In the genomic region with DNA sequence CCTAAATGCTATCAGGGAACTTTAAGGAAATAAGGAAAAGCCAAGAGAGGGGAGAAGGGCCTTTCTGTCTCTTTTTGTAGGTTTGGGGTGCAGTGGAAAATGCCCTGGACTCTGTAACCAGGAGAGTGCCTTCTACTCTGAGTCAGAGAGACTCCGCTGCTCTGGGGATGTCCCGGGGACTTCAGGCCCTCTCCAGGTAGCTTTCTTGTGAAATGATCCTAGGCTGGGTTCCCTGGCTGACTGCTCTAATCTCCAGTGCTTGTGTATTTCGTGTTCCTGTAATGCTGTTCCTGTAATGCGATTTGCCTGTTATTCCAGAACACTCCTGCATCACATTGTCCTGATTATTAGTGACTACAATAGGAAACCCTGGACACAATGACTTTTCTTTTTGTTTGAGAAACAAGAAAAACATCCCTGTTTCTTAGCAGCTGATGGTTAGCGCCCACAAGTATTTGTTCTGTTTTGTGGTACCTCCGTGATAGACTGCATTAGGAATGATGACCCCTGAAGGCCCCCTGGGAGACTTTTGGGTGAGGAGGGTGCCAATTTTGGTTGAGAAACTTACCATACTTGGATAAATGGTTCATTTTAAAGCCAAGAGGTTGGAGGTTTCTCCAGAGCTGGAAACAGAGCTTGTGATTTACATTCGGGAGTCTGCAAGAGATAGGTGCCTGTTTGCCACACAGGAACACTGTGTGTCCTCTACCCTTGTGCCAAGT, we compare ENCODE assay signal across 8 mouse cellular contexts. TPM values are rescaled to one million over a fixed set of nuclear protein-coding genes. Genes with fewer than 3 reads are reported as not detected.
DNase-seq lines count a peak whose midpoint lies in the region; ATAC-seq lines count a peak whose summit lies in the region.

No protein-coding gene starts in this region.

- H3K9me3 ChIP-seq in embryonic facial prominence, embryonic 13.5 days = no peaks in the 10 kb centered on the region
- no peaks in the 10 kb centered on the region for H3K9me3 ChIP-seq in limb, embryonic 12.5 days
- H3K9me3 ChIP-seq in neural tube, embryonic 15.5 days (replicated peaks) = no peaks in the 10 kb centered on the region

- no peak overlapping the region for H3K27ac ChIP-seq in embryonic facial prominence, embryonic 13.5 days
- H3K27ac ChIP-seq in limb, embryonic 12.5 days = no peak overlapping the region
- peak overlapping the region; percentile 76; the same call in 1 of the 2 replicates for H3K27ac ChIP-seq in neural tube, embryonic 15.5 days (replicated peaks)

- H3K4me2 ChIP-seq in embryonic facial prominence, embryonic 13.5 days = peak overlapping the region; percentile 89
- peak overlapping the region; percentile 86 for H3K4me2 ChIP-seq in limb, embryonic 12.5 days
- peak overlapping the region; percentile 93 for H3K4me2 ChIP-seq in neural tube, embryonic 15.5 days

- peak; percentile 74 for ATAC-seq in CD4-positive, CD25-positive, alpha-beta regulatory T cell, adult 4 months
- ATAC-seq in embryonic facial prominence, embryonic 13.5 days (ENCODE audit: insufficient number of reproducible peaks, insufficient read depth, low FRiP score, low TSS enrichment, low read depth) = no peak
- no peak for ATAC-seq in limb, embryonic 12.5 days (ENCODE audit: insufficient number of reproducible peaks, insufficient read depth, low FRiP score, low TSS enrichment, low read depth)
- ATAC-seq in neural tube, embryonic 15.5 days (ENCODE audit: low FRiP score) = no peak

- DNase-seq in heart, adult 11 months = peak; percentile 91
- DNase-seq in heart, adult 9 months (ENCODE audit: low spot score in 2 of 2) = no peak
- DNase-seq in thymus, postnatal 25 days = no peak
- DNase-seq in adrenal gland, postnatal 10 days = no peak

- no peaks in the 10 kb centered on the region for H3K36me3 ChIP-seq in embryonic facial prominence, embryonic 13.5 days
- H3K36me3 ChIP-seq in limb, embryonic 12.5 days = no peaks in the 10 kb centered on the region
- no peaks in the 10 kb centered on the region for H3K36me3 ChIP-seq in neural tube, embryonic 15.5 days

- 28% methylated on average over 7 of the region's 7 CpGs for WGBS in embryonic facial prominence, embryonic 13.5 days
- 32% methylated on average over 7 of the region's 7 CpGs for WGBS in limb, embryonic 12.5 days
- 26% methylated on average over 7 of the region's 7 CpGs for WGBS in neural tube, embryonic 15.5 days

- H3K9ac ChIP-seq in embryonic facial prominence, embryonic 13.5 days = peak overlapping the region; percentile 83
- H3K9ac ChIP-seq in limb, embryonic 12.5 days (replicated peaks) = peak overlapping the region; percentile 82
- H3K9ac ChIP-seq in neural tube, embryonic 15.5 days (replicated peaks) = peak overlapping the region; percentile 81

- H3K4me1 ChIP-seq in embryonic facial prominence, embryonic 13.5 days = peaks cover 16% of the 10 kb centered on the region
- peaks cover 15% of the 10 kb centered on the region for H3K4me1 ChIP-seq in limb, embryonic 12.5 days (replicated peaks)
- peaks cover 23% of the 10 kb centered on the region for H3K4me1 ChIP-seq in neural tube, embryonic 15.5 days

- peak overlapping the region; percentile 81 for H3K4me3 ChIP-seq in embryonic facial prominence, embryonic 13.5 days
- peak overlapping the region; percentile 82 for H3K4me3 ChIP-seq in limb, embryonic 12.5 days (replicated peaks)
- peak overlapping the region; percentile 83 for H3K4me3 ChIP-seq in neural tube, embryonic 15.5 days (replicated peaks)

- H3K27me3 ChIP-seq in embryonic facial prominence, embryonic 13.5 days = no peaks in the 10 kb centered on the region
- no peaks in the 10 kb centered on the region for H3K27me3 ChIP-seq in limb, embryonic 12.5 days
- no peaks in the 10 kb centered on the region for H3K27me3 ChIP-seq in neural tube, embryonic 15.5 days (replicated peaks)

RNA-seq across cellular contexts. Expression of a gene that starts 0.9 kb away (rescaled TPM):
- 10 to 100 TPM; 20.8 to 40.1 TPM for polyA plus RNA-seq in CD4-positive, CD25-positive, alpha-beta regulatory T cell, adult 4 months (2017; shearing (Covaris generic))
- polyA plus RNA-seq in embryonic facial prominence, embryonic 13.5 days (2015; fragmentation: Nextera tagmentation; extraction: Ambion mirVana) = 10.9 and 12.0 TPM in 2 replicates
- polyA plus RNA-seq in limb, embryonic 12.5 days (2016; fragmentation: Nextera tagmentation; extraction: Ambion mirVana) = 9.6 and 12.3 TPM in 2 replicates
- polyA plus RNA-seq in neural tube, embryonic 15.5 days (2015; fragmentation: Nextera tagmentation; extraction: Ambion mirVana) = 8.8 and 10.1 TPM in 2 replicates
- total RNA-seq in adrenal gland, postnatal 10 days (2021) = 10 to 100 TPM; 16.8 to 27.0 TPM

RNA-seq across cellular contexts. Expression of a gene that starts 45.1 kb away (rescaled TPM):
- polyA plus RNA-seq in CD4-positive, CD25-positive, alpha-beta regulatory T cell, adult 4 months (2017; shearing (Covaris generic)) = 100 to 1,000 TPM; 103 to 131 TPM
- 178 and 193 TPM in 2 replicates for polyA plus RNA-seq in embryonic facial prominence, embryonic 13.5 days (2015; fragmentation: Nextera tagmentation; extraction: Ambion mirVana)
- 171 and 174 TPM in 2 replicates for polyA plus RNA-seq in limb, embryonic 12.5 days (2016; fragmentation: Nextera tagmentation; extraction: Ambion mirVana)
- 186 and 202 TPM in 2 replicates for polyA plus RNA-seq in neural tube, embryonic 15.5 days (2015; fragmentation: Nextera tagmentation; extraction: Ambion mirVana)
- total RNA-seq in adrenal gland, postnatal 10 days (2021) = 10 to 100 TPM; 41.3 to 58.3 TPM
